Mouse (Mus musculus): Measurements from ENCODE around the gene Clrn3. TPM values are rescaled to one million over a fixed set of nuclear protein-coding genes. Genes with fewer than 3 reads are reported as not detected.

The Clrn3 gene
- total and polyA plus RNA-seq, 2 experiments = 0.02 TPM; not detected in 1

DNA sequence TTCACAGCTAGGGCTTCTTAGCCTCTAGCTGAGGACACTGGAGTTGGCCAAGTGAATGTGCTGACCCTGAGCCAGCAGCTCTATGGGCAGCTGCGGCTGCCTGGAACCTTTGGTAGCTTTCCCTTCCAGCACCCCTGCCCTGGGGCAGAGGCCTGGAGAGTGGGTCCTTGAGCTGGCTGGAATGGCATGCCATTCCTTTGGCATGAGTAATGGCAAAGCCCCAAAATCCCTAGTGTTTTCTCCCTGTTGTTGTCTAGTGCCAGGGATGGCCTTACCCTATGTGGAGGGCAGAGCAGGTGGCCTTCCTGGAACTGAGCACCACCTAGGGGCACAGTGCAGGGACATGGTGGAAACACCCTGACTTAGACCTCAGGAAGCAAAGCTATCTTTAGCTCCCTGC is 23.1 kb upstream of the Clrn3 start:
- WGBS = 54% methylated on average over 1 of the region's 1 CpGs
- H3K27ac ChIP-seq (replicated peaks; ENCODE audit: insufficient read depth, low read depth, low read length) = no peak overlapping the region
- DNase-seq (ENCODE audit: extremely low read depth, low read depth, low spot score) = no peak
- no peaks in the 10 kb centered on the region for H3K36me3 ChIP-seq (ENCODE audit: control insufficient read depth, insufficient read depth, low read length)
- H3K4me3 ChIP-seq (ENCODE audit: insufficient read depth, low read depth, low read length) = no peak overlapping the region
- TF ChIP-seq CTCF (IDR thresholded peaks at IDR 0.05; ENCODE audit: low read depth, low read length) = no peak
- no peak for TF ChIP-seq POLR2A (IDR thresholded peaks at IDR 0.05; ENCODE audit: extremely low read depth, insufficient read depth, low read length)
- H3K27me3 ChIP-seq (ENCODE audit: control insufficient read depth, insufficient read depth, low read length) = no peaks in the 10 kb centered on the region
- H3K9ac ChIP-seq (ENCODE audit: low read depth, low read length) = no peak overlapping the region
- H3K79me2 ChIP-seq (ENCODE audit: control insufficient read depth, insufficient read depth, low read length) = no peaks in the 10 kb centered on the region
- H3K4me1 ChIP-seq (ENCODE audit: control insufficient read depth, insufficient read depth, low read length) = no peaks in the 10 kb centered on the region

- no peaks in the 10 kb centered on the region for H3K36me3 ChIP-seq (ENCODE audit: control insufficient read depth, insufficient read depth, low read length)
- no peak overlapping the region for H3K4me3 ChIP-seq (ENCODE audit: insufficient read depth, low read depth, low read length)
- no peaks in the 10 kb centered on the region for H3K79me2 ChIP-seq (ENCODE audit: control insufficient read depth, insufficient read depth, low read length)
- no peaks in the 10 kb centered on the region for H3K27me3 ChIP-seq (ENCODE audit: control insufficient read depth, insufficient read depth, low read length)
- H3K4me1 ChIP-seq (ENCODE audit: control insufficient read depth, insufficient read depth, low read length) = no peaks in the 10 kb centered on the region
- WGBS = 91% methylated on average over 6 of the region's 6 CpGs
- no peak overlapping the region for H3K27ac ChIP-seq (replicated peaks; ENCODE audit: insufficient read depth, low read depth, low read length)
- no peak for DNase-seq (ENCODE audit: extremely low read depth, low read depth, low spot score)
- no peak overlapping the region for H3K9ac ChIP-seq (ENCODE audit: low read depth, low read length)
- TF ChIP-seq POLR2A (IDR thresholded peaks at IDR 0.05; ENCODE audit: extremely low read depth, insufficient read depth, low read length) (no peak), CTCF (IDR thresholded peaks at IDR 0.05; ENCODE audit: low read depth, low read length) (no peak)
These were observed 20.0 kb upstream of the Clrn3 start for GRCm38 (mm10) chr7:135548434-135548833.

- no peak for DNase-seq (ENCODE audit: extremely low read depth, low read depth, low spot score)
- no peaks in the 10 kb centered on the region for H3K27me3 ChIP-seq (ENCODE audit: control insufficient read depth, insufficient read depth, low read length)
- no peak overlapping the region for H3K27ac ChIP-seq (replicated peaks; ENCODE audit: insufficient read depth, low read depth, low read length)
- H3K4me3 ChIP-seq (ENCODE audit: insufficient read depth, low read depth, low read length) = no peak overlapping the region
- TF ChIP-seq POLR2A (IDR thresholded peaks at IDR 0.05; ENCODE audit: extremely low read depth, insufficient read depth, low read length) (no peak), CTCF (IDR thresholded peaks at IDR 0.05; ENCODE audit: low read depth, low read length) (no peak)
- H3K4me1 ChIP-seq (ENCODE audit: control insufficient read depth, insufficient read depth, low read length) = no peaks in the 10 kb centered on the region
- no peaks in the 10 kb centered on the region for H3K79me2 ChIP-seq (ENCODE audit: control insufficient read depth, insufficient read depth, low read length)
- H3K9ac ChIP-seq (ENCODE audit: low read depth, low read length) = no peak overlapping the region
- H3K36me3 ChIP-seq (ENCODE audit: control insufficient read depth, insufficient read depth, low read length) = no peaks in the 10 kb centered on the region
- WGBS = 68% methylated on average over 5 of the region's 5 CpGs
These were observed 18.1 kb upstream of the Clrn3 start for GRCm38 (mm10) chr7:135546530-135546929.

- Histone ChIP-seq H3K27me3 (ENCODE audit: control insufficient read depth, insufficient read depth, low read length) (no peaks in the 10 kb centered on the region), H3K4me3 (ENCODE audit: insufficient read depth, low read depth, low read length) (no peak overlapping the region), H3K36me3 (ENCODE audit: control insufficient read depth, insufficient read depth, low read length) (no peaks in the 10 kb centered on the region), H3K79me2 (ENCODE audit: control insufficient read depth, insufficient read depth, low read length) (no peaks in the 10 kb centered on the region), H3K9ac (ENCODE audit: low read depth, low read length) (no peak overlapping the region), H3K4me1 (ENCODE audit: control insufficient read depth, insufficient read depth, low read length) (no peaks in the 10 kb centered on the region), H3K27ac (replicated peaks; ENCODE audit: insufficient read depth, low read depth, low read length) (no peak overlapping the region)
- DNase-seq (ENCODE audit: extremely low read depth, low read depth, low spot score) = no peak
- WGBS = 42% methylated on average over 7 of the region's 7 CpGs
- TF ChIP-seq POLR2A (IDR thresholded peaks at IDR 0.05; ENCODE audit: extremely low read depth, insufficient read depth, low read length) (no peak), CTCF (IDR thresholded peaks at IDR 0.05; ENCODE audit: low read depth, low read length) (no peak)
These were observed 17.5 kb upstream of the Clrn3 start for GRCm38 (mm10) chr7:135545957-135546356.

GRCm38 (mm10) chr7:135544321-135544720 is 15.9 kb upstream of the Clrn3 start:
- no peak for TF ChIP-seq CTCF (IDR thresholded peaks at IDR 0.05; ENCODE audit: low read depth, low read length)
- no peak for TF ChIP-seq POLR2A (IDR thresholded peaks at IDR 0.05; ENCODE audit: extremely low read depth, insufficient read depth, low read length)
- Histone ChIP-seq H3K27ac (replicated peaks; ENCODE audit: insufficient read depth, low read depth, low read length) (no peak overlapping the region), H3K9ac (ENCODE audit: low read depth, low read length) (no peak overlapping the region), H3K36me3 (ENCODE audit: control insufficient read depth, insufficient read depth, low read length) (no peaks in the 10 kb centered on the region), H3K27me3 (ENCODE audit: control insufficient read depth, insufficient read depth, low read length) (no peaks in the 10 kb centered on the region), H3K4me1 (ENCODE audit: control insufficient read depth, insufficient read depth, low read length) (no peaks in the 10 kb centered on the region), H3K79me2 (ENCODE audit: control insufficient read depth, insufficient read depth, low read length) (no peaks in the 10 kb centered on the region), H3K4me3 (ENCODE audit: insufficient read depth, low read depth, low read length) (no peak overlapping the region)
- WGBS = 89% methylated on average over 6 of the region's 6 CpGs
- no peak for DNase-seq (ENCODE audit: extremely low read depth, low read depth, low spot score)

GRCm38 (mm10) chr7:135543033-135543432 is 14.6 kb upstream of the Clrn3 start:
- Histone ChIP-seq H3K36me3 (ENCODE audit: control insufficient read depth, insufficient read depth, low read length) (no peaks in the 10 kb centered on the region), H3K9ac (ENCODE audit: low read depth, low read length) (no peak overlapping the region), H3K27ac (replicated peaks; ENCODE audit: insufficient read depth, low read depth, low read length) (no peak overlapping the region), H3K79me2 (ENCODE audit: control insufficient read depth, insufficient read depth, low read length) (no peaks in the 10 kb centered on the region), H3K27me3 (ENCODE audit: control insufficient read depth, insufficient read depth, low read length) (0 out of 2 replicates have a peak, but pooled peaks cover 2% of the 10 kb centered on the region), H3K4me3 (ENCODE audit: insufficient read depth, low read depth, low read length) (no peak overlapping the region), H3K4me1 (ENCODE audit: control insufficient read depth, insufficient read depth, low read length) (0 out of 2 replicates have a peak, but pooled peaks cover 3% of the 10 kb centered on the region)
- TF ChIP-seq POLR2A (IDR thresholded peaks at IDR 0.05; ENCODE audit: extremely low read depth, insufficient read depth, low read length) = no peak
- no peak for TF ChIP-seq CTCF (IDR thresholded peaks at IDR 0.05; ENCODE audit: low read depth, low read length)
- no peak for DNase-seq (ENCODE audit: extremely low read depth, low read depth, low spot score)
- 77% methylated on average over 3 of the region's 3 CpGs for WGBS
